Mouse (Mus musculus) erythroblast, embryonic 14.5 days (primary cell): ENCODE measurements at regions not wholly inside any gene's neighbourhood (a gene's known extent, or its start where the extent isn't known, plus 50 kb on each side); places are given as distances from the start of the nearest gene placed in this dataset.

ENCODE experiments used
- GATA1 ChIP-seq: IDR thresholded peaks from 2 replicates; pipeline ENCODE4 v1.6.1; 2012; ENCODE audit warnings: low read length, inconsistent platforms, mixed read lengths
- TAL1 ChIP-seq: IDR thresholded peaks from 3 replicates; pipeline ENCODE4 v1.6.1; 2012; ENCODE audit warnings: low read length, inconsistent platforms, mixed read lengths

GRCm38 (mm10) chr10:66913627-66914026, 182.3 kb upstream of the Jmjd1c start:
- TF ChIP-seq GATA1 = no peak
- TF ChIP-seq TAL1 = no peak
